Mouse (Mus musculus): ENCODE data around the gene Fgfr2.

Fgfr2 gene

DNA sequence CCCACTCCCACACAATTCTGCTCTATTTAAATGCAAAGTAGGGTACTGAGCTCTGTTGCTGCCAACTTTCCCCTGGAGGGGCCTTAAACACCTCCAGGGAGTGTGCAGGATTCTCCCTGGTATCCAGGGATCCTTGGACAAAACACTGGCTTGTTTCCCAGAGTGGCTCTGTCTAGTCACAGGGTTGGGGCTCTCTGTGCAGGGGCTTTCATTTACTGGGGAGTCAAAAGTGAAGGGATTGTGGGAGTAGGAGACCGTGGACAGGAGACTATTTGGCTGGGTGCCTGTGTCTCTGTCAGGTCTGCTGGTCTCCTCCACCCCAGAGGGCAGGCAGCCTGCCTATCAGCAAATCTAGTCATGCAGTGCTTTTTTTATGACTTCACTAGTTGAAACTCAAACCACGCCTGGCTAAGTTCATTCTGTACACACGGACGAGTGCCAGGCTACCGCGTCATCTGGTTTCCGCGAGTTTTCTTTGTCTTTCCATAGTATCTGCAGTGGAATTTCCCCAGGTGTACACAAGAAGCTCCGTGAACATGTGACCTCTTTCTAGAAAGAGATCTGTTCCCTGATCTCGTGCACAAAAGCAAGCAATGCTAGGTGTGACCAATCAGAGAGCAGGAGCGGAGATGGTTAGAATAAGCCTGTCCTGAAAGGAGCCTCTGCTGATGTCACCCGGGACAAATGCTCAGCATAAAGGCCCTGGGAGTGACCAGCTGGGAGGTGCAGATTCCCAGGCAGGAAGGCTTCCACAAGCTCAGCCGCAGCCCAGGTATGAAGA lies 2548.7 kb downstream of the Fgfr2 start:
- in situ Hi-C loops (cut with MboI, MseI), result loop anchor here in 1 of 2 experiments (10.0 kb wide), 1 partner anchor 280 kb away; no protein-coding TSS in a partner anchor

DNA sequence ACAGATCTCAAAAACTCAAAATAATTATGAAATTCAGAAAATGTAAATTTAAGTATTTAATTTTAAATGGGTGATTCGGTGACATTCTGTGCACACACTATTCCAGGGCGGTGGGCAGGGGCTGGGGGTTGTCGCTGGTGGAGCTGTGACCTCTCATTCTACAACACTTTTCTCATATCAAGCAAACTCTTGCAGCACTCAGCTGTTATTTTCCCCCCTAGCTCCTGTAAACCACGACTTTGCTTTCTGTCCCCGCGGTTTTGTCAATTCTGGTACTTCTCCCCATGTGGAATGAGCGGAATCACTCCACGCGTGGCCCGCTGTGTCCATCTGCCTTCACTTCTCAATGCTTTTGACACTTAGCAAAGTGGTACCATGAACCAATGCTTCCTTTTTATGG lies 2549.4 kb downstream of the Fgfr2 start:
- in situ Hi-C loops (cut with MboI, MseI), result loop anchor here in 1 of 2 experiments (10.0 kb wide), 1 partner anchor 279 kb away; no protein-coding TSS in a partner anchor

DNA sequence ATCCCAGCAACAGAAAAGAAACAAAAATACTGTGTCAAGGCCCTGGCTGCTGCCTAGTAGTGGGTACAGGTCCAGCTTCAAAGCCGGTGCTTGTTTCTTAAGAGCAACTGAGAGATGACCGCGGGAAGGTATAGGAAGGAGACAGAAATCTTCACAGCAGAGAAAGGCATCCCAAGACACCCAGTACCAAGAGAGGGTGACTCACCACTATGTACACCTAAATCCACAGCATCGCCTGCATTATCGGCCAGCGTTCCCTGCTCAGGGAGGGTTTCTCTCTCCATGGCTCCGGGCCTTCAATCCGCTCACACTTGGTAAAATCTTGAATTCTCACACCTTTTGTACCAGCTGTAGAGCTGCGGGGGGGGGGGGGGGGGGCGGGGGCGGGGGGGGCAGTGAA lies 2550.3 kb downstream of the Fgfr2 start, which contains the start of gene Nsmce4a:
TSS of gene Nsmce4a (minus strand) at position 298 of the 400 bp plus-strand sequence.
- in situ Hi-C loops (cut with MboI, MseI), result loop anchor here in 1 of 2 experiments (10.0 kb wide), 1 partner anchor 278 kb away; no protein-coding TSS in a partner anchor

DNA sequence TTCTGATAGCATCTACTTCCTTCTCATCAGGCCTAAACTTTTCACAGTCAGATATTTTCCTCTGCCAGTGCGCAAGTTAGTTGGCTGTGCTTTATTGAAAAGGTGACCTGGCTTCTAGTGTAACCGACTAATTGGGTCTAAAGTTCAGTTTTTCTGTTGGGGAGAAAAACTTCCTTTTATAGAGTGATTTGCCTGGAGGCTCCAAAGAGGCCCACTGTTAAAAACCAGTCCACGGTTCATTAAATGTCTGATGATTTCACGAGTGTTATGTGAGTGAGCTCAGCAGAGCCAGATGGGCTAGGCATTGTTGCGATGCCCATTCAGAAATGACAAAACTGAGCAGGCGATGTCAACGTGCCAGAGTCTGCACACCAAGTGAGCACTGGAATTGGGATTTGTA lies 2552.7 kb downstream of the Fgfr2 start:
- in situ Hi-C loops (cut with MboI, MseI), result loop anchor here in 1 of 2 experiments (10.0 kb wide), 1 partner anchor 276 kb away; no protein-coding TSS in a partner anchor

DNA sequence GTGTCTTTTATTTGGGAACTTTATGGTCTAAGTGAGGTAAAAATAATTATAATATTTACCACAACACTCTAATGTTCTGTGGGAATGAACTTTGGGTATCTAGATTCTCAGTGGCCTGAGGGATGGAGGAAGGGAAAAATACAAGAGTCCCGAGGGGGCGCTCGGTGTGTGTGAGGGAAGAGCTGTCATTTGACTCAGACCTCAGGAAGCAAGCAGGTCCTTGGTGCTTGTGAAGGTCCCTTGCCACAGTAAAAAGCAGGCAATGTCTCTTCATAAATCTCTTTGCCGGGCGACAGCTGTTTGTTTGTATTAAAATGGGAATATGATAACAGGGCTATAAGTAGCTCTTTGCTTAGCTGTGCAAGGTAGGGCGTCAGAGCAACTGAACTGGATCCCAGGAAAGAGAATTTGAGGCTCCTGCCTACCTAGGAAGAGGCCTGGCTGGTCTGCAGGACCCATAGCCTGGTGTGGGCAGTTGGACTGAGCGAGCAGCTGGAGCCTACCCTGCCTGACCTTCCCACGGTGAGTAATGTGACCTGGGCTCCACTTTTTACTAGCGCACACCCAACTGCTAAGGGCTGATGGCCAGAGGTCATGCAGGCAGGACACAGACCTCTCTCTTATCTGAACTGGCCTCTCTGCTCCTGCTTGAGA lies 2554.2 kb downstream of the Fgfr2 start:
- in situ Hi-C loops (cut with MboI, MseI), result no loop called here

DNA sequence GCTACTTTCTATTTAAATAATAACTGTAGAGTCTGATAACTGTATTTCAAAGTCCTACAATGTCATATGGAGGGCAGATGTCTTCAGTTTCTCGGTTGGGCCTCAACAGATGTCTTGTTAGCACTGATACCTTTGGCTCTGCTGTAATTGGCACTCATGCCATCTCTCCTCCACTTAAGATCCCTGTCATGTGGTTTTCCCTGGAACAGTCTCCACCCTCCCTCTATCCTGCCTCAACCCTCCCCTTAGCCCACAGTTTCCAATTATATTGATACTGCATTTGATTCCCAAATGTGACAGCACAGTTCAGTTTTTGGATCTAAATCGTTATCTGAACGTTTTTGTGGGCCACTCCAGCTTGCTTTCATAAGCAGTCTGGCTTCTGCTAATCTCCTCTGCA lies 2558.6 kb downstream of the Fgfr2 start:
- in situ Hi-C loops (cut with MboI, MseI), result no loop called here

DNA sequence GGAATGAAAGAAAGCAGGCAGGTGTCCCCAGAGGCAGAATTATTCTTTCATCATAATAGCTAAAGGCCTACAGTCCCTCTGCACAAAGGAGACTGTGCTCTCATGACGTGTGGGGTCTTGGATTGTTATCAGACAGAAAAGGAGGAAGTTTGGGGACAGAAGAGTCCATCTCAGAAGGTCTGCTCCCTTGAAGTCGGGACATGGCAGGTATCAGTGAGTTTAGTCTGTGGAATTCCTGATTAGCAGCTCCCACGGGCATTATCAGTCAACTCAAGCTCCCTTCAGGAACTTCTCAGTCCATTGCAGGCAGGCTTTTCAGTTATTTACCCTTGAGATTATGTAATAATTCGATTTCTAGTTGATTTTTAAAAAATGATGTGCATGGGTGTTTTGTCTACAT lies 2559.3 kb downstream of the Fgfr2 start:
- in situ Hi-C loops (cut with MboI, MseI), result no loop called here

DNA sequence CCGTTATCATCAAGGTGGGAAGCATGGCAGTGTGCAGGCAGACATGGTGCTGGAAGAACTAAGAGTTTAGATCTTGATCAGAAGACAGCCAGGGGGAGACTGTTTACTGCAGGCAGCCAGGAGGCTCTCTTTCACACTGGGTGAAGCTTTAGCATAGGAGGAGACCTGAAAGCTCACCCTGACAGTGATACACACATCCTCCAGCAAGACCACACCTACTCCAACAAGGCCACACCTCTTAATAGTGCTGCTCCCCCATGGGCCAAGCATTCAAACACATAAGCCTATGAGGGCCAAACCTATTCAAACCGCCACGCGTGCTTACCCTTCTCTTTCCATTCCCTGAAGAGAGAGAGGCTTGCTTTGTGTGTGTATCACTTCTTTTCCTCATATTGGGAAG lies 2559.9 kb downstream of the Fgfr2 start:
- in situ Hi-C loops (cut with MboI, MseI), result no loop called here

DNA sequence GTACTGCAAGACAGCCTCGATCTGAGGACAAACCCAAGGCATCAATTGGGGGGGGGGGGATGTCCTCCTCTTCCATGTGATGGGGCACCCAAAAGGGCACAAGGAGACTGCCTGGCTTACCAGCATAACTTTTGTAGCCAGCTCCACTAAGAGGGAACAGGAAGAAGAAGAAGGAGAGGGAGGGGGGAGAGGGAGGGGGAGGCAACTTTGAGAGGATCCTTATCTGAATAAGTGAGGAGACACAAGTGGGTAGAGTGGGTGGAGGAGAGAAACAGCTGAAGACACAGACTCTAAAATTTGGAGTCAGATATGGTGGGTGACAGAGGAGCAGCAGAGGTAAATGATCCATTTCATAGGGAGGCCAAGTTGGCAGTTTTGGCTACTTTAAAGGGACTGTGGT lies 2562.2 kb downstream of the Fgfr2 start:
- in situ Hi-C loops (cut with MboI, MseI), result no loop called here

DNA sequence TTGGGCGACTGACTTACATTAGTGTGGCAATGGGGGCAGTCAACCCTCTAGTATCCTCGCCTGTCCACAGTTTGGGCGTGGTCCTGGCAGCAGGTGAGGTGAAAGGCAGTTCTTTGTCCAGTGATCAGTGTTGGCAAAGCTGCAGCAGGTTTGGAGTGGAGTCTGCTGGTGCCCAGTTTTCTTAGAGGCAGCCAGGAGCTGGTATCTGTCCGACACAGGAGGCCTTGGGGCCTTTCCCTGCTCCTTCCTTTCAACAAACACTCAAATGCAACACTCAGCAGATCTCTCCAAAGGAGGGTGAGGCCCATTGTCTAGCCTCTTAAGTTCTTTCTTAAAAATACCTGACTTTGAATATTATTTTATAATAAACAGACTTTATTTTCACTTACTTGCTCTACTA lies 2564.6 kb downstream of the Fgfr2 start:
- in situ Hi-C loops (cut with MboI, MseI), result no loop called here

DNA sequence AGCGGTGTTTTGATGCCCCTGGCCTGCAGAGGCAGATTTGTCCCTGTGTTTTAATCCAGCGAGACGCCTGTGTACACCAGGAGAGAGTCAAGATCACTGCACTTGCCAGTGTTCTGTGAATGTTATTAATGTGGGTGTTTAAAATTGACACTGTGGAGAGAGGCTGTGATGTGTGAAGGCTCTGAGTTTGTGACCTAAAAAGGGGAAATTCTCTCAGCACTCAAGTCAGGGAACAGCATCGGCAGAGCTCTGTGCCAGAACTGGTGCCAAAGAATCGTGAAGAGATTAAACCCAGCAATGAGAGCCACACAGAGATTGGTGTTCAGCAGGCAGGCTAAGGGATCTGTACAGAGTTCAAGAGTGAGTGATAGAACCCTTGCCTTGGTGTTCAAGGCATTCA lies 2567.6 kb downstream of the Fgfr2 start:
- in situ Hi-C loops (cut with MboI, MseI), result no loop called here

DNA sequence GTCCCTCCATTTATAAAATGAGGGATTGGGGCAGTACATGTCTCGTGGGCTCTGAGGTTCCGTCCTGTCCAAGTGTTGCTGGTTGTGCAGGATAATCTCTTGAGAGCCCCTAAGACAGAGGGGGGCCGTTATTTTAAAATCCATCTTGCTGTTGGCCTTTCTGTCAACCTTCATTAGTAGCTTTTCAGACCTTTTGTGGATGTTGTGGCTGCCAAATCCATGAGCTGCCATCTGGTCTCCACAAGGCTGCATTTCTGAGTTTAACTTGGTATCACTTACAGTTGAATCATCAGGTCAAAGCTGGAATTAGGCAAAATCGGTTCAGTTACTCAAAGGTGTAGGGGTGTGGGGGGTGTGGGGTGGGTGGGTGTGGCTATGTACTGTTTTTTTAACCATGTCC lies 2569.8 kb downstream of the Fgfr2 start:
- in situ Hi-C loops (cut with MboI, MseI), result no loop called here

DNA sequence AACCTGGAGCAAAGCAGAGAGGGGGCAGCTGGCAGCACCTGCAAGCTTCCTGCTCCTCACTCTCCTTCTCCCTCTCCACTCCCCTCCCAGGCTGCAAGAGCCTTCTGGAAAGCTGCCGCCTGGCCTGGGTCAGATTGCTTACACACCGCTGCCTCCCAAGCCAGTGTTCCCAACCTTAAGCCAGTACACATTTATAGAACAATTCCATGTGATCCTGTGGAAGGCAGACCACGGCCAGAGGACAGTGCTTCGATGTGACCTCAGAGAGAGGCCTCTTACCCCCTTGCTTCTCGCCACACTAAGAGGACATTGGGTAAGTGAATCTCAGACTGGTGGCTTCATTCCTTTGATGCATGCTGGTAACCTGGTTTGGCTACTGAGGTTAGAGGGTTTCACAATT lies 2570.4 kb downstream of the Fgfr2 start:
- in situ Hi-C loops (cut with MboI, MseI), result no loop called here

DNA sequence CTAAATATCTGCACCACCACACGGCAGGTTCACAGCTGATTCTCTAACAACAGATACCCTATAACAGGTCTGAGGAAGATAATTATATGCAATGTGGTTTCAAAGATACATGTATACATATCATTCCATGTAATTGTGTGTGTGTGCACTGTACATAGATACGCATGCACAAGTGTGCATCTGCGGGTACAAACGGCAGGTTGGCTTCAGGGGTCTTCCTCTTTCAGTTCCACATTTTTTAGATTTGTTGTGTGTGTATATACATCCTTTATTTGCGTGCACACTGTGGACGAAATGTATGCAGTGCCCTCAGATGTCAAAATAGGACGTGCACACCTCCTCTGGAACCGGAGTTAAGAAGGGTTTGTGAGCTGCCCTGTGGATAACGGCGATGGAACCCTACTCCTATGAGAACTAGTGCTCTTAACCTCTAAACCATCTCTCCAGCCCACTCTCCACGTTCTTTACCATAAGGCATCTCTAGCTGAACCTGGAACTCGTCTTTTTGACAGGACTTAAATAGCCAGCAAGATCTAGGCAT lies 2575.4 kb downstream of the Fgfr2 start:
- in situ Hi-C loops (cut with MboI, MseI), result loop anchor here (5.0 to 25.0 kb wide), 3 partner anchors 90 to 815 kb away; partner anchors contain the start of genes 2310057M21Rik (in 2 of the 2), Pstk (in 2 of the 2) and Plekha1 (in 1 of the 2)

DNA sequence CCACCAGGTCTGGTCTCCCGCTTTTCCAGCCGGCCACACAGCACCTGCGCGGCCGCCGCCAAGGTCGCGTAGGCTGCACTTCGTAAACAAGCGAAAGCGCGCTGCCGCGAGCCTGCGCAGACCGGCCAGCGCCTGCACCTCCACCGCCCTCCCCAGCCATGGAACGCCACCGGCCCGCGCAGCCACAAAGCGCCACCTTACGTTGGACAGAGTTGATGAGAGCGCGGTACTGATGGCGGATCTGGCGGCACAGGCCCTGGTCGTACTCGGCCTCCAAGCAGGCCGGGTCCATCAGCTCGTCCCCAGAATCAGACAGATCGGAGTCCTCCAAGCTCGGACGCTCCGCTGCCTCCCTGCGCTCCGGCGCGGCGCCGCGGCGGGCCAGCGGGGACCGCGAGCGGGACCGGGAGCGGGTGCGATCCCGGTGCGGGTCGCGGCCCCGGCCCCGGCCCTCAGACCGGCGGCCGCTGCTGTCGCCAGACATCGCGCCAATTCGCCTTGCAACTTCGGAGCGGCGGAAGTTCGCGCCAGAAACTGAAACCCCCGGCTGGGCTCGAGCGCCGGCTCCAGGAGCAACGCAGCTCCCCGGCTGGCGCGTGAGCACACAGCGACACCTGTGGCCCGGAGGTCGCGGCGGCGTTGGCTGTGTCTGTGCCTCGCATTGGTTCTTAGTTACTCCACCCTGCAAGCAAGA lies 2576.2 kb downstream of the Fgfr2 start:
- in situ Hi-C loops (cut with MboI, MseI), result loop anchor here (5.0 to 25.0 kb wide), 3 partner anchors 90 to 815 kb away; partner anchors contain the start of genes 2310057M21Rik (in 2 of the 2), Pstk (in 2 of the 2) and Plekha1 (in 1 of the 2)

DNA sequence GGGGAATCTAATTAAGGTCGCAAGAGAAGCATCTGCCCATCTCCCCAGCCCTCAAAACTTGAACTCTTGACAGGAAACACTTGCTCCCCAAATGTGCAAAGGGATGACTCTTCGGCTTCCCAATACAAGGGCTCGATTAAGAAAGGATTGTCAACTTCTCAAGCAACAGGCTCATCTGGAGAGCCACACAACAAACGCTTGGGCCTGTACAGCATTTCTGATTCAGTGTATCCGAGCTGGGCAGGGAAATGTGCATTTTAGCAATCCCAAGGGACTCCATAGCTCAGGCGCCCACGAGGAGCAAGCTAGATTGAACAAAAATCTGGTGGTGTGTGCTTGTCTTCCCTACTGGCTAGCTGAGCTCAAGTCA lies 2576.7 kb downstream of the Fgfr2 start:
- in situ Hi-C loops (cut with MboI, MseI), result loop anchor here (5.0 to 25.0 kb wide), 3 partner anchors 91 to 816 kb away; partner anchors contain the start of genes 2310057M21Rik (in 2 of the 2), Pstk (in 2 of the 2) and Plekha1 (in 1 of the 2)

DNA sequence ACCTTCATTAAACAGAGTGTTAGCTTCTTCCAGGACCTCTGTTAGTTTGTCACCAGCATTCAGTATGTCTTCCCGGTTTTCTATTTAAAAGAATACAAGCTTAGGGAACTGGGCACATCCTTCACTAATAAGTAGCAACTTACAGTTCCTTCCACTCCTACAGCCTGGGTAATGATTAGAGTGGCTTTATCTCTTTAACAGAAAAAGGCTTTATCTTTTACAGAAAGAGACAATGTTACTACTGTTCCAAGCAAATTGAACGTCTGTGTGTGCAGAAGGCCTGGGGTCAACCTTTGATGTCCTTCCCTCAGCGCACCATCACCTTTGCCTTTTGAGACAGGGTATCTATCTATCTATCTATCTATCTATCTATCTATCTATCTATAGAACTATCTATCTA lies 2577.3 kb downstream of the Fgfr2 start:
- in situ Hi-C loops (cut with MboI, MseI), result loop anchor here (5.0 to 25.0 kb wide), 3 partner anchors 91 to 816 kb away; partner anchors contain the start of genes 2310057M21Rik (in 2 of the 2), Pstk (in 2 of the 2) and Plekha1 (in 1 of the 2)

DNA sequence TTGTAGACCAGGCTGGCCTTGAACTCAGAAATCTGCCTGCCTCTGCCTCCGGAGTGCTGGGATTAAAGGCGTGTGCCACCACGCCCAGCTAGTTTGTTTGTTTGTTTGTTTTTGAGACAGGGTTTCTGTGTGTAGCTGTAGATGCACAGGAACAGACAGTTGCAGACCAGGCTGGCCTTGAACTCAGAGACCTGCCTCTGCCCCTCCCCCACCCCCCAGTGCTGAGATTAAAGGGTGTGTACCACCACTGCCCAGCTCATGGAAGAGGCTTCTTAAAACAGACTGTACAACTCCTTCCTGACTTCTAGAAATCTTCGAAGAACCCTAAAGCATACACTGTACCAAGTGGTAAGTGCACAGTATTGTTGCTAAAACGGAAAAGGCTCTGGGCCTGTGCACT lies 2577.7 kb downstream of the Fgfr2 start:
- in situ Hi-C loops (cut with MboI, MseI), result loop anchor here (5.0 to 25.0 kb wide), 3 partner anchors 92 to 817 kb away; partner anchors contain the start of genes 2310057M21Rik (in 2 of the 2), Pstk (in 2 of the 2) and Plekha1 (in 1 of the 2)

DNA sequence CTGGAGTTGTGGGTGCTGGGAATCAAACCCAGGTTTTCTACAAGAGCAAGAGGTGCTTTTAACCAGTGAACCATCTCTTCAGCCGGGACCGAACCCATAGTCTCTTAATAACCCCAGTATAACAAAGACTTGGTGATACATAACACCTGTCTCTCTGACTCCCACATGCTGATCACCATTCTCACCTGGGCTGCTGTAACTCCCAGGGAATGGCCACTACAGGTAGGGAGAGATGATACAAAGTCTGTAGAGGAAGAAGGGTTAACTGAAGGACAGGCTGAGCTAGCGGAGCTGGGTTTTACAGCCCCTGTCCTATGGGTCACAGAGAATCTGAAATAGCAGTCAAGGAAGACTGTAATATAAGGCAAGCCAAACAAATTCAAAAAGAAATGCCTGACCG lies 2580.0 kb downstream of the Fgfr2 start:
- in situ Hi-C loops (cut with MboI, MseI), result loop anchor here (10.0 to 25.0 kb wide), 2 partner anchors 322 to 819 kb away; partner anchors contain the start of genes 2310057M21Rik (in 2 of the 2), Pstk (in 2 of the 2) and Plekha1 (in 1 of the 2)

DNA sequence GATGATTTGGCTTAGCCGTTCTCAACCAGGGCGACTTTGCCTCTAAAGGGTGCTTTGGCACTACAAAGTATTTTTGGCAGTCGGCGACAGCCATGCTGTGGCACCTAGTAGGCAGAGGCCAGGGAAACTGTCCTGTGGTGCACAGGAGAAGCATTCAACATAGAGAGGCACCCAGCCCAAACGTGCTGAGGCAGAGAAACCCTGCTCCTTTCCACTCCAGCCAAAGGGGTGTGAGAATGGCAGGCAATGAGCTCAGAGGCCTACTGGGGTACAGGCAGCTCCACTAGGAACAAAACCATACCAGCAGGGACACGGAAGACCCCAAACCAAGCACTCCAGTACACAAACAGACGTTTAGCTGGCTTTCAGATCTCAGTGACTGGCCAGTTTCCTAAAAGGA lies 2583.0 kb downstream of the Fgfr2 start:
- in situ Hi-C loops (cut with MboI, MseI), result loop anchor here (10.0 to 25.0 kb wide), 2 partner anchors 325 to 822 kb away; partner anchors contain the start of genes 2310057M21Rik (in 2 of the 2), Pstk (in 2 of the 2) and Plekha1 (in 1 of the 2)

DNA sequence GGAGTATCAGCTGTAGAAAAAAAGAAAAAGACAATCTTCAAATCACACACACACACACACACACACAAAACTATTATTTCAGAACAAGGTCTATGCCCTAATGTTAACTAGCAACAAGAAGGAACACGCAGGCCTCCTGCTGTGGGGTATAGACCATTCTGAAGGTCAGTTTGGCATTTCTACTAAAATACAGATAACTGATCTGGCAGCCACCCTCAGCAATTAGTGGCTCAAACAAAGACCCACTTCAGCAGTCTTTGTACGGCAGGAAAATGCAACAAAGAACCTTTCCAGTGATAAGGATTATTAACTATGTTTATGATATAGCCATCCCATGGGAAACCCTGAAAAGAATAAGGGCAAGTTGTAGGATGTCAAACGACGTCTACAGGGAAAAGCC lies 2586.1 kb downstream of the Fgfr2 start:
- in situ Hi-C loops (cut with MboI, MseI), result loop anchor here (25.0 kb wide), 1 partner anchor 825 kb away; the partner anchor contains the start of genes 2310057M21Rik (in 2 of the 2) and Pstk (in 2 of the 2)

Data from T-helper 17 cell (primary cell).